Mouse (Mus musculus): ENCODE results near the gene Pla1a. TPM values are rescaled to one million over a fixed set of nuclear protein-coding genes. Genes with fewer than 3 reads are reported as not detected.
A peak's percentile ranks its signal among the peaks of the same experiment; 100 is the strongest.

Pla1a gene
- polyA plus RNA-seq, 1 experiment from 2014 or later, result 0.38 TPM

GRCm38 (mm10) chr16:38346529-38347325 lies 86.2 kb downstream of the Pla1a start, which contains the start of the genes Cox17 and Gm21987:
Gene Cox17 (plus strand): TSS chr16:38346991.
Gene Gm21987 (plus strand): TSS chr16:38347040.
- DNase-seq (peak; percentile 97), ATAC-seq (ENCODE audit: low FRiP score, low TSS enrichment) (peak; percentile 97)
- H3K4me3 ChIP-seq (replicated peaks; ENCODE audit: low read depth, low read length), result peak within 1 kb of the TSS; percentile 76
- peak within 1 kb of the TSS; percentile 84 for H3K9ac ChIP-seq (replicated peaks; ENCODE audit: low read length)
- H3K27ac ChIP-seq (replicated peaks; ENCODE audit: low read depth, low read length), result peak within 1 kb of the TSS; percentile 85
- H3K27me3 ChIP-seq (ENCODE audit: control insufficient read depth, insufficient read depth, low read length), result no peaks in the 10 kb centered on the region
- no peaks in the 10 kb centered on the region for H3K9me3 ChIP-seq (ENCODE audit: control insufficient read depth, low read length)
- H3K4me2 ChIP-seq (ENCODE audit: low read length), result peak within 1 kb of the TSS; percentile 67
- H3K36me3 ChIP-seq (ENCODE audit: control insufficient read depth, insufficient read depth, low read length), result peaks cover 24% of the 10 kb centered on the region
- peaks cover 7% of the 10 kb centered on the region for H3K4me1 ChIP-seq (ENCODE audit: control insufficient read depth, insufficient read depth, low read length)
- WGBS, result 3% methylated on average over 35 of the region's 35 CpGs

Other genes starting within 250 kb of the Pla1a start
- not detected in 2 replicates for gene Nr1i2, start 138.3 kb downstream of the Pla1a start, polyA plus RNA-seq (2014; fragmentation: Nextera tagmentation; extraction: Ambion mirVana)
- gene Maats1, start 91.0 kb downstream of the Pla1a start, polyA plus RNA-seq (2014; fragmentation: Nextera tagmentation; extraction: Ambion mirVana), result 0.51 and 1.0 TPM in 2 replicates
- 83.8 and 88.1 TPM in 2 replicates for gene Cox17, start 86.2 kb downstream of the Pla1a start, polyA plus RNA-seq (2014; fragmentation: Nextera tagmentation; extraction: Ambion mirVana)
- not detected in 2 replicates for gene Gm21987, start 86.1 kb downstream of the Pla1a start, polyA plus RNA-seq (2014; fragmentation: Nextera tagmentation; extraction: Ambion mirVana)
- 0.51 TPM in 2 replicates for gene Popdc2, start 70.9 kb downstream of the Pla1a start, polyA plus RNA-seq (2014; fragmentation: Nextera tagmentation; extraction: Ambion mirVana)
- 139 and 158 TPM in 2 replicates for gene Adprh, start 19.6 kb upstream of the Pla1a start, polyA plus RNA-seq (2014; fragmentation: Nextera tagmentation; extraction: Ambion mirVana)
- 0.35 and 0.93 TPM in 2 replicates for gene Cd80, start 22.4 kb upstream of the Pla1a start, polyA plus RNA-seq (2014; fragmentation: Nextera tagmentation; extraction: Ambion mirVana)
- 28.5 and 28.9 TPM in 2 replicates for gene Timmdc1, start 89.5 kb upstream of the Pla1a start, polyA plus RNA-seq (2014; fragmentation: Nextera tagmentation; extraction: Ambion mirVana)
- 49.0 and 62.8 TPM in 2 replicates for gene Poglut1, start 117.1 kb upstream of the Pla1a start, polyA plus RNA-seq (2014; fragmentation: Nextera tagmentation; extraction: Ambion mirVana)
- 35.6 and 38.6 TPM in 2 replicates for gene Tmem39a, start 125.6 kb upstream of the Pla1a start, polyA plus RNA-seq (2014; fragmentation: Nextera tagmentation; extraction: Ambion mirVana)

Data from midbrain, embryonic 14.5 days (tissue).